ENCODE assay signal across 16 mouse cellular contexts in genomic region chr10:45398211-45398610, GRCm38 (mm10).
"Had no signal": no experiment of that assay in that cellular context is flagged by ENCODE, and none has a peak within 500 bp of the region (broad histone marks: within the 10 kb centered on the region; RNA-seq: fewer than 3 reads in every experiment).

No protein-coding gene starts in this region.

- DNase-seq: liver, postnatal 0 days; lung, adult 2 months; lung, postnatal 14 days; lung, postnatal 36 days; midbrain, embryonic 14.5 days; right cerebral cortex, postnatal 14 days; thymus, adult 2 months; thymus, postnatal 25 days; thymus, postnatal 4 days had no signal

- H3K4me1 ChIP-seq: lung, embryonic 15.5 days; midbrain, embryonic 12.5 days; neural tube, embryonic 12.5 days; stomach, embryonic 15.5 days had no signal

- H3K27ac ChIP-seq: lung, embryonic 15.5 days; macrophage; midbrain, embryonic 12.5 days; neural tube, embryonic 12.5 days; stomach, embryonic 15.5 days; stomach, postnatal 0 days had no signal

- H3K4me3 ChIP-seq: lung, embryonic 15.5 days; megakaryocyte, embryonic 14.5 days; midbrain, embryonic 12.5 days; neural tube, embryonic 12.5 days; stomach, embryonic 15.5 days had no signal
